Mouse (Mus musculus) splenic B cell, adult 2 months (primary cell): ENCODE measurements around the gene Scgb1c1.
"Not testable (repeated sequence)": the region's sequence is repeated elsewhere in the genome, so short reads cannot be mapped to it uniquely, and the experiment has no call there.

Experiments used
- DNase-seq: peaks from one replicate; pipeline ENCODE4 v3.0.0-alpha.2; 2011; ENCODE audit warnings: low read depth, low spot score
- H3K27me3 ChIP-seq: 2 replicates; pipeline ENCODE4 v1.6.1; 2012; ENCODE audit warnings: mild to moderate bottlenecking, low read length, moderate library complexity, mixed read lengths; ENCODE audit not compliant: control insufficient read depth, poor library complexity, insufficient read depth, severe bottlenecking
- H3K36me3 ChIP-seq: 2 replicates; pipeline ENCODE4 v1.6.1; 2012; ENCODE audit warnings: mild to moderate bottlenecking, low read length, moderate library complexity, mixed read lengths; ENCODE audit not compliant: control insufficient read depth, poor library complexity, insufficient read depth, severe bottlenecking

Scgb1c1 gene

GRCm38 (mm10) chr7:140881696-140882468 is 36.5 kb downstream of the Scgb1c1 start, which contains the start of the genes Psmd13 and Sirt3:
Psmd13 (plus strand) TSS chr7:140881968.
Sirt3 (minus strand) TSS chr7:140882309.
- no peaks in the 10 kb centered on the region for H3K36me3 ChIP-seq
- peak; percentile 95 for DNase-seq
- no peaks in the 10 kb centered on the region for H3K27me3 ChIP-seq

GRCm38 (mm10) chr7:140882469-140882803 is 37.1 kb downstream of the Scgb1c1 start:
- Histone ChIP-seq H3K27me3 (no peaks in the 10 kb centered on the region), H3K36me3 (no peaks in the 10 kb centered on the region)
- no peak for DNase-seq

- H3K36me3 ChIP-seq, DNase-seq, H3K27me3 ChIP-seq: not testable (repeated sequence)
These were observed 45.3 kb downstream of the Scgb1c1 start for GRCm38 (mm10) chr7:140890636-140891035.

DNA sequence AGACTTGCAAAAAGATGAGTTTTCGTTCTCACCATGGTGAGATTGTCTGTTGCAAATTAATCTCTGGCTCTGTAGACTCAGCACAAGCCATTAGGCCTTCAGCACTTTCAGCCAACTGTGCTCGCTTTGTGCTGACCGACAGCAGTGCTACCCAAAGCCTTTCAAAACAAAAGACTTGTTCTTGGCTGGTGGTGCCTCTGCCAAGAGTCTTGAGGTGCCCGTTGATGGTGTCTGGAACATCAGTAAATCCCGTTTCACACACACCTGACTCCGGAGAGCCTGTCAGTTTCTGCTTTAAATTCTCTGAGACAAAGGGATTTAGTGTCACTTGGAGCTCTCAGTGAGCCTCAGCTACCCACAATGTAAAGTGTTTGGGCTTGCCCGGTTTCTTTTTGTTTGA is 48.7 kb downstream of the Scgb1c1 start:
- H3K36me3 ChIP-seq, result peaks cover 8% of the 10 kb centered on the region
- no peaks in the 10 kb centered on the region for H3K27me3 ChIP-seq
- DNase-seq, result no peak

DNA sequence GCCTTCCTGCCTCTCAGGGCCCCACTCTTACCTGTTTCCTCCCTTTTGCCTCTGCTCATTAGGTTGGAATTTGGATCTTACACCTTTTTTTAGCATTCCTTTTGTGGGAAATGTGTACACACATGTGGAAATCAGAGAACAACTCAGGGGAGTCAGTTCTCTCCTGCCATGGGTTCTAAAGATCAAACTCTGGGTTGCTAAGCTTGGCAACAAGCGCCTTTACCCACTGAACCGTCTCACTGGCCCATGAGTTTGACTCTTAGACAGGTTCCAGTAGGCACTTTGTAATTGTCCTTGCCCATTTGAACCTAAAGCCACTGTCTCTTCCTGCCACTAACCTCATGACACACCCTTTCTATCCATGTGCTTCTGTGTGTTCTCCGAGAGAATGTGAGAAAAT is 49.3 kb downstream of the Scgb1c1 start:
- H3K27me3 ChIP-seq, result no peaks in the 10 kb centered on the region
- no peak for DNase-seq
- peaks cover 7% of the 10 kb centered on the region for H3K36me3 ChIP-seq
